Mouse (Mus musculus) left cerebral cortex, postnatal 10 days (tissue): ENCODE results near the gene BC055324. TPM values are rescaled to one million over a fixed set of nuclear protein-coding genes. Genes with fewer than 3 reads are reported as not detected.

Source experiments
- DNase-seq, 2 experiments: peaks; one replicate each; pipeline ENCODE4 v3.0.0; 2021 to 2022; ENCODE audit warnings: low spot score in 2 of 2, mixed read lengths in 1 of 2; ENCODE audit errors: extremely low spot score in 1 of 2
- intact Hi-C: fragments of 180-260 bp; cut with DNase I; formaldehyde crosslinking; loops from one replicate; pipeline ENCODE4 v1.15.1; 2025
- total RNA-seq, 2 experiments: library from RNA; stranded (reverse); gene quantifications; 2 replicates each; pipeline ENCODE4 v1.2.3; 2021

Gene BC055324
- total RNA-seq, 2 experiments from 2014 or later: 1.9 to 2.0 TPM

GRCm38 (mm10) chr1:163899575-163899974, 95.0 kb downstream of the BC055324 start:
- DNase-seq: no peak
- intact Hi-C loops: no loop called here

GRCm38 (mm10) chr1:163898291-163898764, 96.3 kb downstream of the BC055324 start:
- no peak for DNase-seq
- intact Hi-C loops: no loop called here

Other genes with a start within 250 kb of the BC055324 start
- gene Kifap3, start 215.2 kb downstream of the BC055324 start, total RNA-seq: 100 to 1,000 TPM; 261 to 274 TPM
- 10 to 100 TPM; 21.4 to 22.7 TPM for gene Scyl3, start 65.7 kb downstream of the BC055324 start, total RNA-seq
- gene Mettl18, start 93 bp upstream of the BC055324 start, total RNA-seq: 1 to 10 TPM; 4.6 TPM
- under 1 TPM; 0.16 to 0.41 TPM for gene Sele, start 53.4 kb upstream of the BC055324 start, total RNA-seq
- not detected for gene Sell, start 67.2 kb upstream of the BC055324 start, total RNA-seq
- not detected for gene Selp, start 120.5 kb upstream of the BC055324 start, total RNA-seq
- under 1 TPM; 0.43 to 0.63 TPM for gene F5, start 157.0 kb upstream of the BC055324 start, total RNA-seq